Mouse (Mus musculus) midbrain, embryonic 14.5 days (tissue): ENCODE data around the gene Sirt7. TPM values are rescaled to one million over a fixed set of nuclear protein-coding genes. Genes with fewer than 3 reads are reported as not detected.

Experiments
- ATAC-seq: fragments of 200-750 bp; cut with Nextera tagmentation; 2 replicates; pipeline ENCODE4 v1.8.0; 2017; ENCODE audit warnings: moderate number of reproducible peaks, moderate library complexity; ENCODE audit not compliant: low FRiP score, low TSS enrichment
- DNase-seq: peaks from one replicate; pipeline ENCODE4 v3.0.0-alpha.2; 2015
- H3K27ac ChIP-seq: fragments of 300-500 bp; sonication (generic); replicated peaks from 2 replicates; pipeline ENCODE4 v1.5.1; 2014; ENCODE audit warnings: mild to moderate bottlenecking, low read depth, low read length, moderate library complexity
- H3K27me3 ChIP-seq: fragments of 300-500 bp; sonication (generic); 2 replicates; pipeline ENCODE4 v1.6.1; 2014; ENCODE audit warnings: low read length, control low read depth, mixed read lengths; ENCODE audit not compliant: control insufficient read depth, insufficient read depth
- H3K36me3 ChIP-seq: fragments of 300-500 bp; sonication (generic); 2 replicates; pipeline ENCODE4 v1.6.1; 2014; ENCODE audit warnings: low read length, control low read depth; ENCODE audit not compliant: control insufficient read depth, insufficient read depth
- H3K4me1 ChIP-seq: fragments of 300-500 bp; sonication (generic); 2 replicates; pipeline ENCODE4 v1.6.1; 2014; ENCODE audit warnings: mild to moderate bottlenecking, antibody characterized with exemption, low read length, control low read depth; ENCODE audit not compliant: control insufficient read depth, insufficient read depth
- H3K4me2 ChIP-seq: fragments of 300-500 bp; sonication (generic); 2 replicates; pipeline ENCODE4 v1.6.1; 2014; ENCODE audit warnings: mild to moderate bottlenecking, low read length, moderate library complexity
- H3K4me3 ChIP-seq: fragments of 300-500 bp; sonication (generic); replicated peaks from 2 replicates; pipeline ENCODE4 v1.5.1; 2014; ENCODE audit warnings: low read depth, low read length
- H3K9ac ChIP-seq: fragments of 300-500 bp; sonication (generic); replicated peaks from 2 replicates; pipeline ENCODE4 v1.6.1; 2014; ENCODE audit warnings: mild to moderate bottlenecking, low read length, moderate library complexity
- H3K9me3 ChIP-seq: fragments of 300-500 bp; sonication (generic); 2 replicates; pipeline ENCODE4 v1.6.1; 2016; ENCODE audit warnings: low read length, control low read depth, mixed read lengths; ENCODE audit not compliant: control insufficient read depth
- WGBS: fragments of 180-500 bp; shearing (Covaris S2); extraction: QIAGEN DNeasy Blood & Tissue Kit; methylation state at CpG from one replicate; pipeline ENCODE4 v1.1.7; 2014; 5-methylcytosine and 5-hydroxymethylcytosine counted together
- polyA plus RNA-seq: library from polyadenylated mRNA; unstranded; fragments of >200 nt; fragmentation: Nextera tagmentation; extraction: Ambion mirVana; gene quantifications from 2 replicates; pipeline ENCODE4 v1.2.1, GENCODE M21; 2014

Sirt7 gene
- polyA plus RNA-seq, 1 experiment from 2014 or later: 38.4 TPM

- H3K27ac ChIP-seq: peak within 1 kb of the TSS; percentile 83
- no peaks in the 10 kb centered on the region for H3K27me3 ChIP-seq
- peak within 1 kb of the TSS; percentile 72 for H3K4me2 ChIP-seq
- DNase-seq (peak; percentile 97), ATAC-seq (peak; percentile 94)
- WGBS: under 1% methylated on average over 56 of the region's 56 CpGs
- peak within 1 kb of the TSS; percentile 62 for H3K4me3 ChIP-seq
- peak within 1 kb of the TSS; percentile 75 for H3K9ac ChIP-seq
- peaks cover 7% of the 10 kb centered on the region for H3K4me1 ChIP-seq
- peaks cover 65% of the 10 kb centered on the region for H3K36me3 ChIP-seq
- no peaks in the 10 kb centered on the region for H3K9me3 ChIP-seq
These were observed 7.4 kb downstream of the Sirt7 start, which contains the start of gene Pcyt2 for GRCm38 (mm10) chr11:120617519-120618112. Gene Pcyt2 (minus strand): TSS chr11:120617936.

- peaks cover 65% of the 10 kb centered on the region for H3K36me3 ChIP-seq
- H3K4me1 ChIP-seq: peaks cover 7% of the 10 kb centered on the region
- peak overlapping the region; percentile 72 for H3K4me2 ChIP-seq
- DNase-seq (no peak), ATAC-seq (no peak)
- no peaks in the 10 kb centered on the region for H3K27me3 ChIP-seq
- H3K4me3 ChIP-seq: peak overlapping the region; percentile 62
- peak overlapping the region; percentile 83 for H3K27ac ChIP-seq
- peak overlapping the region; percentile 75 for H3K9ac ChIP-seq
- no peaks in the 10 kb centered on the region for H3K9me3 ChIP-seq
- 44% methylated on average over 4 of the region's 4 CpGs for WGBS
These were observed 8.3 kb downstream of the Sirt7 start for GRCm38 (mm10) chr11:120616617-120617294.

GRCm38 (mm10) chr11:120615606-120616203 is 9.3 kb downstream of the Sirt7 start:
- Histone ChIP-seq H3K4me3 (no peak overlapping the region), H3K27ac (no peak overlapping the region), H3K9me3 (no peaks in the 10 kb centered on the region), H3K36me3 (peaks cover 65% of the 10 kb centered on the region), H3K27me3 (no peaks in the 10 kb centered on the region), H3K4me1 (peaks cover 7% of the 10 kb centered on the region), H3K9ac (no peak overlapping the region), H3K4me2 (no peak overlapping the region)
- DNase-seq: no peak
- WGBS: 89% methylated on average over 11 of the region's 11 CpGs
- no peak for ATAC-seq

- Histone ChIP-seq H3K4me1 (peaks cover 7% of the 10 kb centered on the region), H3K4me3 (no peak overlapping the region), H3K9ac (no peak overlapping the region), H3K27me3 (no peaks in the 10 kb centered on the region), H3K27ac (no peak overlapping the region), H3K4me2 (no peak overlapping the region), H3K9me3 (no peaks in the 10 kb centered on the region), H3K36me3 (peaks cover 65% of the 10 kb centered on the region)
- WGBS: 93% methylated on average over 6 of the region's 6 CpGs
- DNase-seq (no peak), ATAC-seq (no peak)
These were observed 9.9 kb downstream of the Sirt7 start for GRCm38 (mm10) chr11:120615167-120615566.

GRCm38 (mm10) chr11:120613976-120614375 is 11.1 kb downstream of the Sirt7 start:
- Histone ChIP-seq H3K4me3 (no peak overlapping the region), H3K4me2 (no peak overlapping the region), H3K9me3 (no peaks in the 10 kb centered on the region), H3K9ac (no peak overlapping the region), H3K27ac (no peak overlapping the region), H3K4me1 (peaks cover 7% of the 10 kb centered on the region), H3K36me3 (peaks cover 64% of the 10 kb centered on the region), H3K27me3 (no peaks in the 10 kb centered on the region)
- DNase-seq (no peak), ATAC-seq (no peak)
- 85% methylated on average over 8 of the region's 8 CpGs for WGBS

- Histone ChIP-seq H3K9ac (no peak overlapping the region), H3K27ac (no peak overlapping the region), H3K9me3 (no peaks in the 10 kb centered on the region), H3K4me2 (no peak overlapping the region), H3K36me3 (peaks cover 59% of the 10 kb centered on the region), H3K27me3 (no peaks in the 10 kb centered on the region), H3K4me1 (peaks cover 7% of the 10 kb centered on the region), H3K4me3 (no peak overlapping the region)
- WGBS: 90% methylated on average over 10 of the region's 10 CpGs
- ATAC-seq (no peak), DNase-seq (no peak)
These were observed 11.5 kb downstream of the Sirt7 start for GRCm38 (mm10) chr11:120613481-120613972.

GRCm38 (mm10) chr11:120612763-120613162 is 12.3 kb downstream of the Sirt7 start:
- Histone ChIP-seq H3K27ac (no peak overlapping the region), H3K4me1 (peaks cover 7% of the 10 kb centered on the region), H3K4me2 (no peak overlapping the region), H3K9ac (no peak overlapping the region), H3K9me3 (no peaks in the 10 kb centered on the region), H3K36me3 (peaks cover 54% of the 10 kb centered on the region), H3K27me3 (no peaks in the 10 kb centered on the region), H3K4me3 (no peak overlapping the region)
- ATAC-seq: 0 out of 2 replicates have a peak, but pooled peaks have one; percentile 21
- 49% methylated on average over 6 of the region's 6 CpGs for WGBS
- DNase-seq: peak; percentile 74

- WGBS: 83% methylated on average over 9 of the region's 9 CpGs
- H3K36me3 ChIP-seq: peaks cover 71% of the 10 kb centered on the region
- no peak overlapping the region for H3K9ac ChIP-seq
- no peaks in the 10 kb centered on the region for H3K27me3 ChIP-seq
- DNase-seq: no peak
- no peak overlapping the region for H3K4me2 ChIP-seq
- H3K9me3 ChIP-seq: no peaks in the 10 kb centered on the region
- no peak overlapping the region for H3K27ac ChIP-seq
- no peak overlapping the region for H3K4me3 ChIP-seq
- no peaks in the 10 kb centered on the region for H3K4me1 ChIP-seq
- ATAC-seq: no peak
These were observed 14.5 kb downstream of the Sirt7 start for GRCm38 (mm10) chr11:120610477-120611046.
